Mouse (Mus musculus) gastrocnemius, postnatal 25 days (tissue): ENCODE results near the gene Dnm3. TPM values are rescaled to one million over a fixed set of nuclear protein-coding genes. Genes with fewer than 3 reads are reported as not detected.

Experiments used
- DNase-seq: peaks from one replicate; pipeline ENCODE4 v3.0.0; 2022
- long read RNA-seq, 2 experiments: library from polyadenylated mRNA; stranded (forward); transcript quantifications; one replicate each; pipeline ENCODE4 v2.0.0; 2021
- total RNA-seq, 2 experiments: library from RNA; stranded (reverse); gene quantifications; 1 replicate in 1 of 2; 2 replicates in 1 of 2; pipeline ENCODE4 v1.2.3; 2021

Gene Dnm3
- 1 to 10 TPM; 4.7 to 7.6 TPM for total RNA-seq
- long read RNA-seq, experiment 1, partial matches to known transcripts: 8 of 12 reads
- long read RNA-seq, experiment 1, other reads (novel, unspliced or antisense): 4 of 12 reads
- long read RNA-seq, experiment 2, partial matches to known transcripts: 13 of 20 reads
- long read RNA-seq, experiment 2, other reads (novel, unspliced or antisense): 7 of 20 reads

DNA sequence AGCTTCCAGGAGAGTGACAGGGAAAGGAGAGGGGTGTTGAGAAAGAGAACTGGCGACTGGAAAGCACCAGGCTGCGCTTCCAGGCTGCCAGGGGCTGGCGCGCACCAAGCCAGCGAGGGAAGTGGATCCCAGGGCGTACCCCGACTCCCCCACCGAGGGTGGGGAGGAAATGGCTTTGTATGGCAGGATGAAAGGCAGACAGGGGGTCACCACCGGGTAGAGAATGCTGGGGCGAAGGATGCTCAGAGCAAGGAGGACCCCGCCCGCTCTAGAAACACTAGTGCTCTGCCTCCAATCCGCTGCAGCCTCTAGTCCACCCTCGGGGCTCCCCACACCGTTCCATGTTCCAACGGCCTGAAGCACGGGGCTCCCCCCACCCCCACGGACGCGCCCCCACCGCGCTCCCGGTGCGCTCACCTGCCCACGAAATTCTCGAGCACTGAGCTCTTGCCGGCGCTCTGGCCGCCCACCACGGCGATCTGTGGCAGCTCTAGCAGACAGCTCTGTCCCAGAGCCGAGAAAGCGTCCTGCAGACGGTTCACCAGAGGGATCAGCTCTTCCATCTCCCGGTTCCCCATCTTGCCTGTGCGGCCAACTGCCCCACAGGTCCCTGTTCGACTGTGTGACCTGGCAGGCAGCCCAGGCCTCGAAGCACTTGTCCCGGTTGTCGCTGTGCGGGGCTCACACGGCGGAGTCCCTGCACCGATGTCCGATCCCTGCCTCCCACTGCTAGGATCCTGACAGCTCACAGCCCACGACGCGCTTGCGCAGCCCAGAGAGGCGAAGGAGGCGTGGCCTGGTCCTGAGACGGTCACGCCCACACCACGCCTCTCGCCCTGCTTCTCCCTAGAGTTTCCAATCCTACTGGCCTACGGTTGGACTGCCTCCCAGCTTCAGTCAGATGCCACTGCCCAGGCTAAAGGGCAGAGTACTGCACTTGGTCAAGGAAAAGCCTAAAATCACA is at the start of gene Dnm3:
Dnm3 (minus strand) TSS at position 789 of the 964 bp plus-strand sequence.
- peak; percentile 84 for DNase-seq

DNA sequence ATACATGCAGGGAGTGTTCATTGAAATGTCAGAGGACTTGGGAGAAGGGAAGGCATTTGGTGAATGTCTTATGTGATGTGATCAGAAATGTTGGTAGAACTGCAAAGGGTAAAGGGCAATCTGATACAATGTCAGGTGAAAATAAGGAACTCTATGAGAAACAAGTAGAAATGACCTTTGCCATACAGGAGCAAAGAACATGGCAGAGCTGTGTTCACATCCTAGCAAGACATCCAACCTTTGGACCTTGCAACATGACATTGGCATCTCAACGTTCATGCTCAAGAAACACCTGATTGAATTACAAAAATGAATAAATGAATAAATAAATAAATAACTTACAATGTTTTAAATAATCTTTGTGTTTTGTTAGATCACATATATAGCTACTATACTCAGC is 37.3 kb upstream of the Dnm3 start:
- DNase-seq: no peak

DNA sequence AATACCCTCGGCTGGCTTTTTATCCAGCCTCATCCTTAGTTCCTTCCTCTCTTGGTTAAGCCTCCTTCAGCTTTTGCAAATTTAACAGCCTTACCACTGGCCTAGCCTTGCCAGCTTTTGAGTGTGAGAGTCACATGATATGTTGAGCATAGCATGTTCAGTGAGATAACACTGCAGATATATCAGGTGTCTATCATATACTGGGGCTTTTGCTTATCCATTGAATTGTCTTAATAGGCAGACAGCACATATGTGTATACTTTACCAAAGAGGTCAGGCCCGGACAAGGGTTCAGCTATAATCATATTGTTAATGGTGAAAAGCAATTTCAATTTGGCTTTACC is 32.2 kb upstream of the Dnm3 start:
- no peak for DNase-seq

DNA sequence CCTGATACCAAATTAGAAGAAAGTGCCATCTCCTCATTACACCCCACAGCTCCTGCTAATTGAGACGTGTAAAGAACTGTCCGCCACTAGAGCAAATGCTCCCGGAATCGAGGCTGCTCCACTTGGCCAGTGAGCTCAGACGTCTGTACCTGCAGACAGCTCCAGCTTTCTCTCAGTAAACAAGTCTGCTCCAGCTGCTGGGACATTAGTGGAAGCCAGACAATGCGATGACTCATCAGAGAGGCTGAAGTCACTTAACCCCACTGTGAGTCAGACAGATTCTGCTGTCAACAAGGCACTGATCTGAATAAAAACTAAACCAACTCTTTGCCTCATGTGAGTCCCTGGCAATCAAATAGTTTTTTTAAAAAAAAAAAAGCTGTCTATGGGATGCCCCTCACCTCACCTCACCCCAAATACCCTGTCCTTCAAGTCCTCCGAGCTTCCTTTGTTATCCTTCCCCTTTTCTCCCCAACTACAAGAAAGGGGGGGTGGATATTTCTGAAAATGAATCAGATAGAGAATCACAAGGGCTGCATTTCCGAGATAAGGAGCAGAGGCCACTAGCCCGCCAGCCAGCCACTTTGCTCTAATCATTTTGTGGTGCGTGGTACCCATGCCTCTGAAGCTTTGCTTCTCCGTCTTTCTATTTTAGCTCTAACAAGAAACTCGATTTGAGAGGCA is 31.6 kb upstream of the Dnm3 start:
- DNase-seq: peak; percentile 64

DNA sequence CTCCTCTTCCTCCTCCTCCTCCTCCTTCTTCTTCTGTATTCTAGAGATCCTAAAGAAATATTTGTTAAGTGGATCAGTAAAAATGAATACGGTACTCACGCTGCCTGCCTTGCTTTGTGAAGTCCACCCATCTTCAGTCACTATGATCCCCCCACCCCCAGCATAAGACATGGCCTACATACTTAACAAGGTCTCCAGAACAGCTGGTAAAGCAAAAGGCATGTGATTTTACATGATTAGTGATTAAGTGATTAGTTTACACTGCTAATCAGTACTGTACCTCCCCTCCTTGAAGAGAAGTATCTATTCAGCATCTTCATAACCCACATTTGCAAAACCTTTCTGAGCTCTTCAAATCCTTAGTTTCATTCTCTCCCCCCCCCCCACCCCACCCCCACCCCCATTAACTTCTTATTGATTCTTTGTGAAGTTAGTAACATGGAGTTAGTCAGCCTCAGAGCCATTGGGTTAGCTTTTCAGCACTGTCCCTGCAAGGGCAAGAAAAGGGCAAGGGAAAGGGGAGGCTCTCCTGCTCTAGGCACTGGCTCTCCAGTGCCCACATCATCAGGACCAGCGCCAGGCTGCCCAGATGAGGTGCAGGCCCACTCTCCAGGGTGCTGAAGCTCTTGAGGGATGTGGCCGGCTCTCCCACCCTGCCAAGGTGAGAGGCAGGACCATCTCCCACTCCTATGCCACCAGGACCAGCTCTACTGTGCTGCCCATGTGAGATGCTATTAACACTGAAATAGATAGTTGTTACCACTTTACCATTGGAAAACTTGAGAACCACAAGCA is 30.6 kb upstream of the Dnm3 start:
- no peak for DNase-seq

DNA sequence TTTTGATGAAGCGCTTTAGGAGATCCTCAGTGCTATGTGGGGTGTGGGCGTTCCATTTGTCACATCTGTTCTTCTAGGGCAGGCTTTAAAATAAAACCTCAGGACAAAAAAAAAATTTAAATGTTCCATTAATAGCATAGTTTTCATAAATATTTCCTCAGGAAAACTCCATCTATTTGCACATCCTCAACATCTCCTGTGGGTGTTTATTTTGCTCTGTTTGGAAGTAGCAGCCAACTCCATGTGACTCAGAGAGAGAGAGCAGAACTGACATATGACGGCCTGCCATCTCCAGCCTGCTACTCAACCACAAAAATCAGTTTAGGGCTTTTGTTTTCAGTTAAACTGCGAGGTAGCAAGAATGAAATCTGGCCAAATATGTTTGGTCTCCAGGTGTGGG is 28.7 kb upstream of the Dnm3 start:
- no peak for DNase-seq

DNA sequence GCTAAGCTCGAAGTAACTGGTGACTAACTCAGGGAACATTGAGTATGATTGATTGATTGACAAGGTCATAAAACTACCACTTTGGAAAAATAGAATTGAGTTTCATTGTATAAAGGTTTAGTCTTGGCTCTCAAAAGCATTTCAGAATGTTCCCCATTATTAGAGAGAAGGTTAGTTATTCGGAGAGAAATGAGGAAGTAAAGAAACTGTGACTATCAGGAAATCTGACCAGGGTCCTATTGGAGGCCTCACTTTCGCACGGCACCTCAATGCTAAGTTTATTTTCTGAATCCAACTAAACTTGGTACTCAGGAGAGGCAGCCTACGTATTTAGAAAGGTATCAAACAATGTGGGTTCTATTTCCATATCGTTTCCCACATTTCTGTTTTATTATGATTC is 27.8 kb upstream of the Dnm3 start:
- DNase-seq: no peak

DNA sequence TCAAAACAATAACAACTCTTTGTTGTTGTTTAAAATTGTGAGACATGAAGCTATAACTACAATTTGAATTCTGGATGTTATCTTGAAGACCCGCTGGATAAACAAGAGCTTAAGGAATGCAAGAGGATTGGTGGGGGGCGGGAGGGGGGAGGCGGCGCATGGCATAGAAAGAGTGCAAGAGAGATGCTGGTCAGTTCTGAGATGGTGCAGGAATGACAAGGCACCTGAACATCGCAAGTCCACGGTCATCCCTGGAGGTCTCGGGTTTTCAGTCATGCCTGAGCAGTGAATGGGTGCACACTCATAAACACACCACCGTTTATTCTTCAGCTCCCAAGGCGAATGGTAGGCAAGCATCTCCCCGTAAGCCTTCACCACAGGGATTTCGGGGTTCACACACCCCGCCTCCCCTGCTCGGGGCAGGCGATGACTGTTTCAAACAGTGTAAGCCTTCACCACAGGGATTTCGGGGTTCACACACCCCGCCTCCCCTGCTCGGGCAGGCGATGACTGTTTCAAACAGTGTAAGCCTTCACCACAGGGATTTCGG is 1.2 kb downstream of the Dnm3 start:
- DNase-seq: no peak

DNA sequence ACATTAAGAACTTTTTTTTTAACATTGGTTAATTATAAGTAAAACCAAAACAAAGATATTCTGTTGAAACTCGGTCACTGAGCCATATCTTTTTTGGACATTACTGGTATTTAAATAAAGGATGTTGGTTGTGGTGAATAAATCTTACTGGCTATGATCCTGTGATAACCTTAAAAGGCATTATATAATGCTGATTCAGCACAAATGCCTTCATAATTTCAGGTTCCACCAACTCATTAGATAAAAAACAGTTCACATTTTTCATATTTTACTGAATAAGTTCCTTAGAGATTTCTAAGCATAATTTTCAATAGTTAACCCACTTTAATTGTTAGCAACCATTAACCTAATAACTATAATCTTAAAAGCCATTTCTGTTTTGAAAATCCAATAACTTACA is 4.9 kb downstream of the Dnm3 start:
- DNase-seq: no peak

DNA sequence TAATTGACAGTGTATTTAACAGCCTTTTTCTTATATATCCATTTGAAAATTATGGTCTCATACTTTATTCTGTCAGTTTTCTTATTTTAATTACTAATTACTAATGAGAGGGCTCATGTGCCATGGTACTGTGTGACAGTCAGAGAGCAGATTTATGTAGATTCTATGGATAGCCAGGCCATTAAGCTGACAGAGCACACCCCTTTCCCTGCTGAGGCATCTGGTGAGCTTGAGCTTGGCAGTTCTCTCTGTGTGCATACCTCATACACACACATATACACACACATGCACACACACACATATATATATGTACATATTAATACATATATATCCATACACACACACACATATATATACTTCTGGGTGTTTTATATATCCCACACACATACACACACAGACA is 6.7 kb downstream of the Dnm3 start:
- no peak for DNase-seq

DNA sequence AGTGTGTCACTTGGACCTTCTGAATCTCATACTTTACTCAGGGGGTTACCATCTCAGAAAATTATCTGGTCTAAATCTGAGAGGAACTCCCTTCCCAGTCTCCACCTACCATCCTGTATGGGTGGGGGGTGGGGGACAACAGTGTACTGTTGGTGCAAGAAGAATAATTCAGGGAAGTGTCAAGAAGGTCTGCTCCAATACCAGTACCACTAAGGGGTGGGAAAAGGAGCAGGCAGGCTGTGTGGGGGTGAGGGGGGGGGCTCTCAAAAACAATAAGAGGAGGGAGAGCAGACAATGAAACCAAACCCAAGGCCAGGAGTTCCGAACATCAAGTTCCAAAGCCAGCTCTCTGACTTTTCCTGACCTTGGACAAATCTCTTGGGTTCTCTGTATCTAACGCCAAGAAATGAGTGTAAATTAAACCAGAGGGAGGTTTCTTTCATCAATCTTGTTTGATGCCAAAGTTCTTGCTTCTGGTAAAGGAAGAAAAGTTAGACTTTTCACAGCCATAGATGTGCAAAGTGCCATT is 8.0 kb downstream of the Dnm3 start:
- peak; percentile 7 for DNase-seq

DNA sequence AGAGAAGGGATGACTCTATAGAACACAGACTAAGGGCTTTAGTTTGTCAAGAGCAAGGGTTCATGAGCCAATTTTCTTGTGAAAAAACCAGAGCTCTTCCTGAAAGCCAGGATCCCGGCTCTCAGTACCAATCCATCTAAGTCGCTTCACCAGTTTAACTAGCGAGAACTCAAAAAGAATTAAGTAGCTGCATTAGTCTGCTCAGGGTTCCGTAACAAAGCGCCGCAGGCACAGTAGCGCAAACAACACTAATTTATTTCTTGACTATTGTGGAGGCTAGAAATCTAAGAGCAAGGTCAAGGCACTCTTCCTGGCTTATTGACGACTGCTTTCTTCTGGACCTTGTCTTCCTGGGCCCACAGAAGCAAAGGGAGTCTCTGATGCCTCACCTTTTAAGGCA is 14.2 kb downstream of the Dnm3 start:
- DNase-seq: no peak

DNA sequence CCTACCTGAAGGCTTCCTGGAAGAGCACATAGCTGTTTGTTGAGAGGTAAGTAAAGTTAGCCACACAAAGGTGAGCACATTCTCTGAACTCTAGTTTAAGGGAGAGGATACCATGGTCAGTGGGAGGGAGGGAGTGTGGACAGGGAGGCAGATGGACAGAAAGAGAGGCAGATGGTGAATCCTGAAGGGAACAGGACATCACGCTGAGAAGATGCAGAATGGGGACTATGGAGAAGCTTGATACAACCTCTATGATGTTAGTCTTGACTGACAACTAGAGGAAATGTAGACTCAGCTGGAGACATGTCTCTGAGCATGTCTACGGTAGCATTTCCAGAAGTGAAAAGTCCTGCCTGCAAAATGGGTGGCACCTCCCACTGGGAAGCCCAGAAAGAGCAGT is 19.1 kb downstream of the Dnm3 start:
- no peak for DNase-seq

DNA sequence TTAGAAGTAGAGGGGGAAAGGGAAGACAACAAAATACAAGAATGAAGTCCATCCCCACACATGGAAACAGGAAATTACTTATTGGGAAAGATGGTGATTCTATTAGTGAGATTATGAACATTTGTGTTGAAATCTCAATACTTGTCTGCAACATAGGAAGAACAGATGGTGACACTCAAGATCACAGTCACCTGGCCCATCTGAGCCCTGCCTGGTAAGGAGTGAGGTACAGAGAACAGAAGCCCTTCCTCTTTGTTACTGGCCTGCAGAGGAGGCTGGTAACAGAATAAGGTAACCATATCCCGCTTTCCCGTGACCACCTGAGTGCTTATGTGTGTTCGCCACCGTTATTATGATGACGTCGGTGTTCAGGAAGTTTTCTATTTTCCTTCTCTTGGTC is 21.0 kb downstream of the Dnm3 start:
- DNase-seq: no peak

DNA sequence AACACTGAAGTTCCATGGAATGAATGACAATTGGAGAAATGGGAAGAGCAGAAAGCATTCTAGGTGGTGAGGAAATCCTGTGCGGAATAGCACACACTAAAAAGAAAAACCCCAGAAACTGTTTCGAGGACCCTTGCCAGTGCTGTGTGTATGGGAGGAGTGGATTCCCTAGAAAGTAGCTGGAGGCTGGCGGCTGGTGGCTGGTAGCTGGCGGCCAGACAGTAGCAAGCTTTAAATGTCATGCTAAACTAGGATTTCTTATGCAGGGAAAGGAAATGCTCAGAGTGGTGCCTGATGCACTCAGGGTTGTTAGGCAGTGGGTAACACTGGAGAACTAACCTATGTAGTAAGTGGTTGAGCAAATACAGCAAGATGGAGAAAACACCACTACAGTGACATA is 21.4 kb downstream of the Dnm3 start:
- DNase-seq: no peak

DNA sequence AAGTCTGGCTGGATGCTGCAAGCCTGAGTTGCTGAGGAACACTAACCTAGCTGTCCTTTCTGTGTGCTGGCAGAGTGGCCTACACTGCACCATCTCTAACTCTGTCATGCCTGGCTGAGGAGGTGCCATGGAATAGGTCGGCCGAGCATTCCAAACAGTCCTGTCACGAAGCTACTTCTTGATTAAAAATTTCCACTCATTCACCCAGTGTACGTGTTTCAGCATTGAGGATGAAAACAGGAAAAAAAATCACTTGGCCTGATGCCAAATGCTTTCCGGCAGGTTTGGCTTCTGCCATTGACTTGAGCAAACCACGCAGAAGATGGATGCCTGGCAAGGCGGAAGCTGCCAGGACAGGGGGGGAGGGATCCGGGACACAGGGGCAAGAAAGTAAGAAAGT is 24.3 kb downstream of the Dnm3 start:
- no peak for DNase-seq

DNA sequence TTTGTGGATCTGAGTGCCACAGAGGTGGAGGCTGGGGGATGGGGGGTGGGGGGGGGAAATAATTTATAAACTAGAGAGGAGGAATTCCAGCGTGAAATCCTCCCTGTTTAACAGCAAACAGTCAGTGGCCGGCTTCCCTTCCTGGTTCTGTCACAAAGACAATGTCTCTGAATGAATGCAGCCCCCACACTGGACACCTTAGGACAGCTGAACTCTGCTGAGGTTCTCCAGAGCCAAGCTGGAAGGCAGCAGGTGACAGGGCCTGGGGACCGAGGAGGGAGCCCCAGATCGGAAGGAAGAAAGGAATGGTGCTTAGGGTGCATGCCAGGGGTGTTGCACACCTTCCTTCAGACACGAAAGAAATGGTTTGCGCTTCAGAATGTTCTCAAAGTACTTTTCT is 24.8 kb downstream of the Dnm3 start:
- no peak for DNase-seq

DNA sequence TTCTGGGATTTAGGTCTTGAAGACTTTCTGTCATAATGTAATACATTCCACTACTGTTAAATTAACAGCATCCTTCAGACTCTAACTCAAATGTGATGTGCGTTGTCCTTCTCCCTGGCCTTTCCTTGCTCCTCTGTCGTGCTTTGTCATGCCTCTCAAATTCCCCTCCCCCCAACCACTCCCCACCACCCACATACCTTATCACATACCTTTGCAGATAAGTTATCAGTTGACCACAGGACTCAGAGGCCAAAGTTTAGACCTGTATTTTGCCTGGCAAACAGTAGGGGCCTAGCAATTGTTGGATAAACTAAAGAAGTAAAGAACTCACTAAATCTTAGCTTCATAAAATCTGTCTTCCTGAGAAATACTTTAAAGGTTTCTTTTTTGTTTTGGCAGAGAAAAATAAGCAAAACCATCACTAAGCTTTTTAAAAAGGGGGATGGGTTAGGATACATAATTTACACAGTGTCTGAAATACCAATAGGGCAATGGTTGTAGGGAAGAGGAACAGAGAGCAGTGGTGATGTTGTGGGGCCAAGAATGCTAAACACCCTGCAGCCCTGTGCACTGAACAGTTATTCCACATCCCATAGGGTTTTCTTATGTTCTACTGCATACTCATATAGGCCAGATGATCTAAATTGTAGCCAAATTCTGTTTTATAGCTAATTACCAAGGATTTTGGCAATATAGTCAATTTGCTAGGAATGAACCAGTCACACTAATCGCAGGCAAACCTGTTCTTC is 28.5 kb downstream of the Dnm3 start:
- DNase-seq: no peak

DNA sequence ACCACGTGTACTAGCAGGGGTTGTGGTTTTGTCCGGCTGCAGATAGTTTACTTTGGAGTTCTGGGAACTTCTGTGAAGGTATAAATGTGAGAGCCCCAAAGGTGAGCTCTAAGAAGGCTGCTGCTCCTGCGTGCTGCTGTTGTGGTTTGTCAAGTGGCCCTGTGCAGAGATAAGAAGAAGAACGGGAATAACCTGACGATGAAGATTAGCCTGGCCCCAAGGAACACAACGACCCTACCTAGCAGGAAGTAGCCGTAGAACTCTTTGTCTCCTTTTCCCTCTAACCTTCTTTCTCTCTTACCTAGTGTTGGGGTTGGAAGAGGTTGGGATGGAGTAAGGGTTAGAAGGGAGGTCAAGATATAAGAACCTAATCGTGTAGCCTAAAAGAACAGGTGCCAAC is 33.0 kb downstream of the Dnm3 start:
- DNase-seq: no peak

DNA sequence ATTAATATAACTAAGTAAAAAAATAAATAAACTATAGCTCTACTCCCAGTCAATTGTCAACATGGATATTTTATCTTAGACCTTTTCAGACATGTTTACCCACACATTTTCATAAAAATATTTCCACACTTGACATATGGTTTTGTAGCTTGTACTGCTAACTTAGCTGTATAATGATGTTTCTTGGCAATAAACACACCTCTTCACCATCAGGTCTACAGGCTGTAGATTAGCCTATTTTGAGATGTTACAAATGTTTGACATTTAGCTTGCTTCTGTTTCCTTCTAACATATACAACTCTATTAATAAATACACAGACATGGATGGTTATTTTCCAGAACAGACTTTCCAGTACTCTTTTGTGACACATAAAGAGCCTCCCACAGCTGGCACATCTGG is 38.3 kb downstream of the Dnm3 start:
- no peak for DNase-seq

DNA sequence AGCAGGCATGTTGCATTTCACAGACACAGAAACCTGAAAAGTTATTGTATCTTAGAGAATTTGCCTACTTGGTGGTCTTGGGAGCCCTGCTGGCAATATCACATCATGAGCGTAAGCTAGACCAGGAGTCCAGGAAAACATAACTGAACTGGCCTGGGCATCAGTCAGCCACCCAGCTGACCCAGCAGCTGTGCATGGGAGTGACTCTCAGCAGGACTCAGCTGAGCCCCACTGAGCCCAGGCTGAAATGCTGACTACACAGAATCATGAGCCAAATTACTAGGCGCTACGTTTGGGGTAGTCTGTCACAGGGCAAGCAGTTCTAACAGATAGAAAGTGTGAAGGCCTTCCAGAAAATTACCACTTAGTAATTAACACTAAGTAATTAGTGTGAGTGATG is 41.2 kb downstream of the Dnm3 start:
- no peak for DNase-seq
